Mouse (Mus musculus) c-Kit-positive CD71-negative TER-119-negative erythroid progenitor cells, embryonic 14.5 days (primary cell): ENCODE measurements around the gene Itih1.
A peak's percentile ranks its signal among the peaks of the same experiment; 100 is the strongest.

Experiments used
- DNase-seq: peaks from one replicate; pipeline ENCODE4 v3.0.0-alpha.2; 2013; ENCODE audit warnings: low read depth

Gene Itih1

DNA sequence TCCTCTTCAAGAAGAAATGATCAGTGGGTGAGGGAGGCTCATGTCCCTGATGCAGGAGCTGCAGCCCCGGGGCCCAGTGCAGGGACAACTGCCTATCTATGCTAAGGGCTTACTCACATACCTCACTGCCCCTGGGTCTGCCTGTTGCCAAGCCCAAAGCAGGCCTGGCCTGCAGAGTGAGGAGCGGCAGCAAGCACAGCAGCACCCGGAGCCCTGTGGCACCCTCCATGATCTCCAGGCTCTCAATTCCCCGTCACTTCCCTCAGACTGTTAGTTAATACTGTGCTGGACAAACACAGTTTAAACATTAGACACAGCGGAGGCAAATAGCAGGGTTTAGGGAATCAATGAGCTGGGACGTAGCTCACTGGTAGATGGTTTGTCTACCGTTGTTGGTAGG lies at the start of gene Itih1:
TSS of gene Itih1 (minus strand) at position 252 of the 400 bp plus-strand sequence.
- DNase-seq, result no peak

DNA sequence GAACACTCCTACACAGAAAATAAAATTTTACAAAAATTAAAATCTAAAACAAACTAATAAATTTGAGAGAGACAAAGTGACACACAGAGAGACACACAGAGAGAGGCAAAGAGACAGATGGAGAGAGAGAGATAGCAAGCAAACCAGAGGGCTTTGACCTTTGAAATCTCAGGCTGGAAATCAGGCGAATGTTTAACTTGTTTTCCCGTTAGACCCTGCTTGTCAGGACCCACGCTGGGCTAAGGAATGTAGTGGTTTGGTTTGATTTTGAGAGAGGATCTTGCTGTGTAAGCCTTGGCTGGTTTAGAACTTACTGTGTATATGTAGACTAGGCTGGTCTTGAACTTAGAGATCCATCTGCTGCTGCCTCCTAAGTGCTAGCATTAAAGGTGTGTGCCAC lies 33.1 kb upstream of the Itih1 start:
- DNase-seq, result no peak

DNA sequence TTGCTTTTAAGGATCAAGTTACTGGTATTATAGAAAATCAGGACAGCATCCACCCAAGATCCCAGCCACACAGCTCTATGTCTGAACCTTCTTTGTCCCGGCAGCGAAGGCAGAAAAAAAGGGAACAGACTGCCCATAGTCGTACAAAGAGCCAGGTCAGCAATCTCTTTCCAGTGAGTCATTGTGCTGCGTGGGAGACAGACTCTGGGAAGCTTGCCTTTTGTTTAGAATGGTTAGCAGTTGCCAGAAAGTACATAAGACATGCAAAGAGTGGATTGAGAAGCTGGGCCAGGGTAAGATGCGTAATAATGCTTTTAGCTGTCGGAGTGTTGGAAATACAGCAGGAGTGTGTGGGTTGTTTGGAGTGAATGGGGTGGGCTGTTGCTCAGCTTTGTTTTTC lies 31.1 kb upstream of the Itih1 start:
- DNase-seq, result no peak

DNA sequence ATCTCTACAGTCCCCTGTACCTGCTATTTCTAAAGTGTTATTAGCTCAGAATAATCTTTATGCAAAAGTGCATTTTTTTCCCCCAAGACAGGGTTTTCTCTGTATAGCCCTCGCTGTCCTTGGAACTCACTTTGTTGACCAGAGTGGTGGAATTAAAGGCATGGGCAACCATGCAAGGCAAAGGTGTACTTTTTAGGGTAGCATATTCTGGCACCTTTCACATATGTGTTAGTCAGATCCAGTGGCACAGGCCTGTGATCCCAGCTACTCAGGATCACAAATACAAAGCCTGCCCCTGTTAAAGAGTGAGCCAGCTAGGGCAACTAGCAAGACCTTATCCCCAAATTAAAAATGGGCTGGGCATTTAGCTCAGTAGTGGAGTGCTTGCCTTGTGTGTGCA lies 17.3 kb upstream of the Itih1 start:
- DNase-seq, result no peak

- no peak for DNase-seq
Measured at GRCm38 (mm10) chr14:30959031-30959430, 15.9 kb upstream of the Itih1 start.

GRCm38 (mm10) chr14:30958517-30958916 lies 15.4 kb upstream of the Itih1 start:
- DNase-seq, result no peak

- DNase-seq, result peak; percentile 89
Measured at GRCm38 (mm10) chr14:30951154-30951825, 8.2 kb upstream of the Itih1 start, which contains the start of gene Nek4. Gene Nek4 (plus strand): TSS chr14:30951377.

GRCm38 (mm10) chr14:30949986-30950385 lies 6.9 kb upstream of the Itih1 start:
- no peak for DNase-seq

DNA sequence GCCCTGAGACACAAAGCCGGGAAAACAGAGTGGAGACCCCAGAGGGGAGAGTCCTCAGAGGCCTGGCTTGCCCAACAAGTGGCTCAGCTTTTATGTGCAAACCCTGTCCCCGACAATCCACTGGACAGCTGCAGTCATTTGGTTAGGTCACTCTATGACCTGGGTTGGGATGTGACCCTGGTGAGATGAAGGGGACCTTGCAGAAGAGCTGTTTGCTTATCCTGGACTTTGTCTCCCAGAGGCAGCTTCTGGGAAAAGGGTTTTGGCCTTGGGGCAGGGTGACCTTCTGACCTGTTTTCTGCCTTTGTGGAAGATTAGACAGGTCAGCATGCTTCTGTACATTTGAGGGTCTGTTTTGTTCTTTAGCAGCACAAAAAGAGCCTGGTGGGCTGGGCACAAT lies 1.7 kb upstream of the Itih1 start:
- no peak for DNase-seq

GRCm38 (mm10) chr14:30943860-30944674 lies 978 bp upstream of the Itih1 start:
- DNase-seq, result peak; percentile 51

DNA sequence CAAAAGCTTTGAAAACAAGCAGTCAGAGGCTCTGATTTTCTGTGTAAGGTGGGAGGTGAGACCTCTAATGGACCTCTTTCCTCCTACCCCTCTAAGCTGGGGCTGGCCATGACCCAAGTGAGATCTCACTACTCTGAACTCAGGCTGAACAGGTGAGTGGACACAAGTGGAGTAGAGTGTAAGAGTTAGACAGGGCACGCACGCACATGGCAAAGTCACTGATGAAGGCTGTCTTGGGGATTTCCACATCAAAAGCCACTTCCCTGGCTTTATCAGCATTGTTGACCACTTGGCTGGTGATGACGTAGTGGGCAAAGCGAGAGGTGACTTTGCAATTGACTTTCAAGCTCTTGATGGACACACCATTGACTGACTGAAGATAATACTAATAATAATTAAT lies 835 bp downstream of the Itih1 start:
- DNase-seq, result no peak

DNA sequence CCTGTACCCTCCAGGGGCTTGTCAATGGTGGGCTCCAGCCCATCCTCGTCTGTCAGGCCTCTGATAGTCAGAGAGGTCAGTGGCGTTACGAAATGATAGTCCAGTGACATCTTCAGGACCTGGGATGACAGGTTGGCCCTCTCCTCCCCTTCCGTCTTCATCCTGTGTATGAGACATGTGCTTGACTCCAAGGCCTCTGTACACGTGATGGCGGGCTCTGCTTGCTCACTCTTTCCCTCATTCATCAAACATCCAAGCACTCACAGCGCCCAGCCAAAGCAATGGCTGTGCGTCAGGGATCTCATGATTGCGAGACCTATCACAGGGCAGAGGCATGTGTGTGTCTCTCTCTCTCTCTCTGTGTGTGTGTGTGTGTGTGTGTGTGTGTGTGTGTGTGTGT lies 9.7 kb downstream of the Itih1 start:
- no peak for DNase-seq

GRCm38 (mm10) chr14:30930386-30930785 lies 12.7 kb downstream of the Itih1 start:
- DNase-seq, result no peak

DNA sequence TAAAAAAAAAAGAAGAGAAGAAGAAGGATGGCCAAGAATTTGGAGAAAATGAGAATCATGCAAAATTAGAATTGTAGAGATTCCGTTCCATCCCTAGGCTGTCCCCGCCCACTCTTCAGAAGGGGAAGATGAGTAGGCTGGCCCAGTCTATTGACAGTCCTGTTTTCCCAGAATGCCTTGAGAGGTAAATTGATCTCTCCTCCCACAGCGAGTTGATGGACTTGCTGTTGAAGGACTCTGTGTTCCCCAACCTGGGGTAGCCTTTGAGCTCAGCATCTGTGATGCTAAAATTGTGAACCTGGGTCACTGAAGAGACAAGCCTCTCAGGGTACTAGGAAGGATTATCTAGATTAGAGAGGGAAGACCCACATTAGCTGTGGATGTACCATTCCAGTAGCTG lies 17.6 kb downstream of the Itih1 start:
- no peak for DNase-seq

DNA sequence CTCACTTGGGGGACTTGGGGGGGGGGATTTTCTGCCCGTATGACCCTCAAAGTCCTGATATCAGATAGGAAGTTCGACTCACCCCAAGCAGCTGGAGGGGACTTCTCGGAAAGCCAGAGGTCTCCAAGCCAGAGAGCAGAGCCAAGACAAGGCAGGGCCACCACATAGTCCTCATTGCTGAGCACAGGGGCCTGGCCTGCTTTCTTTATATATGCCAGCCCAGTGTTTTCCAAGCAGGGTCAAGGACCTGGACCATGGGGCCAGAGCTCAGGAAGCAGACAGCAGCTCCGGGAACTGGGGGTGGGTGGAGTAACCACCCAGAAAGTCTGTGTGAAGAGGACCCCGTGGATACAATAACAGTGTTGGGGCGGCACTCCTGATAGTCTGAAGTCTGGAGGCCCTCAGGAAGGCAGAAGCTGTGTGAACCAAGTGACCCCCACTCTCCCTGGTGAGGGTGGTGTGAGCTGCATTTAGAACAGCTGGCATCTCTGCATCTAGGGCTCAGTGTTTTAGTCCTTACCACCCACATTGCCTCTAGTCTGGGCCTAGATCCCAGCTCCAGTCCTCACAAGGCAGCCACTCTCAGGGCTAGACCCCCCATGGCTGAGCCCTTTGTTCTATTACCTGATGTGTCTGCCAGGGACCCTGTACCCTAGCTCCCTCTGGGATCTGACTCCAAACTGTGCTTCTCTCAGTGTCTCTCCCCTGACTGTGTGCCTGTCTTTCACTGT lies 19.5 kb downstream of the Itih1 start, which contains the start of gene Itih3:
TSS of gene Itih3 (minus strand) at position 386 of the 731 bp plus-strand sequence.
- DNase-seq, result no peak

DNA sequence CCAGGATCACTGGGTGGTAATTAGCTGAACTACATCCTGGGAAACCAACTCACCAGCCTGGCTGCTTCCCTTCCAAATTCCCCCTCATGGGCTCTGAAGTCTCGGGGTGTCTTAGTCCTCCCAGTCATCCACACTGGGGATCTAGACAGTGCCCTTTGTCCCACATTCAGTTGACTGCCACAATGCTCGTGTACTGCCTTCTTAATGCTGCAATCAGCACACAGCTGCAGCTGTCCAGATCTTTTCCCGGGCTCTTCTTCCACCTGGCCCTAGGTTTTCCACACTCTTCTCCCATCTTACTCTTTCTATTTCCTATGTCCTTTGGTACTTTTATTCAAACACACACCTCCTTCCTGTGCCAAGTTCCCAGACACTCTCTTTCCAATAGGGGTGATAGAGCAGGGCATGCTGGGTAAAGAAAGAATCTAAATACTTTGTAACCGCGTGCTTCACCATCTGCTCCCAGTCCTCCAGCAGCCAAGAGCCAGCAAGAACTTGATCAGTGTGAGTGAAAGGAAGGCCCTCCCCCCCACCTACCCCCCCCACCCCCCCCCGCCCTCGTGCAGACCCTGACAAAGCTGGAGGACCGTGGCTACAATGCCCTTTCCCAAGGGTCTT lies 20.9 kb downstream of the Itih1 start:
- DNase-seq, result no peak

GRCm38 (mm10) chr14:30916516-30916915 lies 26.6 kb downstream of the Itih1 start:
- no peak for DNase-seq

DNA sequence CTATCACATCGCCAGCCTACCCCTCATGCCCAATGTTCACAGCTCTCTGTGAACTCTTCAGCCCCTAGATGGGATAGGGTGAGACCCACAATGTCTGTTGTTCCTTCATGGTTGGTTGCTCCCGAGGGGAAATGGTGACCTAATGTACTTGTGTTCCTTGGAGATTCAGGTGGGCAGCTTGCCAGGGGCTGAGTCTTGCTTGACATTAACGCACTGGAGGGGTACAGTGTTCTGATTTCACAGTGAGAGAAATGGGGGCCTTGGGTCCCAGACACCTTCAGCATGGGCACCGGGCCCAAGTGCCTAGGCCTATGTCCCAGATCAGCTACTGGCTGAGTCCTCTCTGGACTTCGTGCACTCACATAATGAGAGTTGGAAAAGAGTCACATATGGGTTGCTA lies 29.7 kb downstream of the Itih1 start:
- DNase-seq, result no peak

- no peak for DNase-seq
Measured at GRCm38 (mm10) chr14:30912641-30913040, 30.4 kb downstream of the Itih1 start.

GRCm38 (mm10) chr14:30911141-30911540 lies 31.9 kb downstream of the Itih1 start:
- DNase-seq, result no peak

DNA sequence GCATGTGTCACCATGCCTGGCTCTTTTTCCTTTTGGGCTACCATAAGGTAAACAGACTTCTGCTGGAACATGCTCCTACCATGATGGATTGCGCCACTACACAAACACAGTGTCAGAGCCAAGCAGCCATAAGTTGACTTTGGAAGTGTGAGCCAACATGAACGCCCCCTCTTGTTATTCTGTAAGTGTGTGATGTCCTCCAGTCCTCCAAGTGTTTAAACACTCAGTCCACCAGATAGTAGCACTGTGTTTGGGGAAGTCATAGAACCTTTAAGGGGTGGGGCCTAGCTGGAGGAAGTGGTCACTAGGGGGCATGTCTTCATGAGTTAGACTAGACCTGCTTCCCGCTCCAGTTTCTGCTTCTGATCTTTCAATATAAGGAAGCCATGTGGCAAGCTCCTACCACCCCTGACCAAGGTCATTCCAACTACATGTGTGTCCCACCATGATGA lies 35.2 kb downstream of the Itih1 start:
- peak; percentile 33 for DNase-seq

DNA sequence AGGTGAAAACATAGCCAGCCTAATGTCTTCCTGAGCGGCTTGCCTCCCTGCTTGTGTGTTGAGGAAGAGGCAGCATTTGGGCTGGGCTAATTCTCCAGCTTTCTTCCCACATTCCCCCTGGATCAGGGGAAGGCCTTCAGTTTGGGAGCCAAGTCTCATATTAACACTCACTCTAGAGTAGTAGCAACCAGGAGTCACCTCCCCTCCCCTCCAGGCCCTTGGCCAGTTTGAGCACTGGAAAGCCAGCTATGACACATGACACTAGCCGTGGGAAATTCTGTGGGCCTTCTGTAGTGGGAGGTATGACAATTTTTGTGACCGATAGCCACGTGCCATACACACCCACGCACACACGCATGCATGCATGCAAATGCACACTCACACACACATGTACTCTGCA lies 37.1 kb downstream of the Itih1 start:
- no peak for DNase-seq
